Comparison of ENCODE assay signal across 22 mouse cellular contexts in genomic region chr10:7265412-7265811, GRCm38 (mm10). TPM values are rescaled to one million over a fixed set of nuclear protein-coding genes. Genes with fewer than 3 reads are reported as not detected.
DNase-seq lines count a peak whose midpoint lies in the region; ATAC-seq lines count a peak whose summit lies in the region.
"Had no signal": no experiment of that assay in that cellular context is flagged by ENCODE, and none has a peak within 500 bp of the region (broad histone marks: within the 10 kb centered on the region; RNA-seq: fewer than 3 reads in every experiment).

No protein-coding gene starts in this region.

- H3K4me2 ChIP-seq in forebrain, embryonic 14.5 days (ENCODE audit: low read length), result no peak overlapping the region
- no peak overlapping the region for H3K4me2 ChIP-seq in forebrain, embryonic 13.5 days
- no peak overlapping the region for H3K4me2 ChIP-seq in midbrain, embryonic 16.5 days (ENCODE audit: low read length)
- H3K4me2 ChIP-seq: embryonic facial prominence, embryonic 12.5 days; liver, embryonic 13.5 days; lung, embryonic 15.5 days had no signal

- H3K4me3 ChIP-seq in forebrain, embryonic 14.5 days (ENCODE audit: low read depth, low read length), result no peak overlapping the region
- H3K4me3 ChIP-seq in forebrain, embryonic 13.5 days, result no peak overlapping the region
- H3K4me3 ChIP-seq in midbrain, embryonic 16.5 days (ENCODE audit: low read depth, low read length), result no peak overlapping the region
- H3K4me3 ChIP-seq: embryonic facial prominence, embryonic 12.5 days; layer of hippocampus, adult 2 months; left cerebral cortex, adult 2 months; limb, embryonic 10.5 days; liver, embryonic 13.5 days; lung, embryonic 15.5 days had no signal

- no peak overlapping the region for H3K27ac ChIP-seq in forebrain, embryonic 14.5 days (ENCODE audit: low read depth, low read length)
- H3K27ac ChIP-seq in forebrain, embryonic 13.5 days, result no peak overlapping the region; the same call in 1 of the 2 replicates
- no peak overlapping the region for H3K27ac ChIP-seq in midbrain, embryonic 16.5 days (ENCODE audit: low read length)
- H3K27ac ChIP-seq: embryonic facial prominence, embryonic 12.5 days; layer of hippocampus, adult 2 months; left cerebral cortex, adult 2 months; limb, embryonic 10.5 days; liver, embryonic 13.5 days; lung, embryonic 15.5 days; macrophage had no signal

- H3K36me3 ChIP-seq in forebrain, embryonic 14.5 days (ENCODE audit: control insufficient read depth, insufficient read depth, low read length), result no peaks in the 10 kb centered on the region
- H3K36me3 ChIP-seq in forebrain, embryonic 13.5 days (ENCODE audit: poor library complexity, severe bottlenecking), result no peaks in the 10 kb centered on the region
- no peaks in the 10 kb centered on the region for H3K36me3 ChIP-seq in midbrain, embryonic 16.5 days (ENCODE audit: control insufficient read depth, insufficient read depth, low read length)
- H3K36me3 ChIP-seq: embryonic facial prominence, embryonic 12.5 days; limb, embryonic 10.5 days; liver, embryonic 13.5 days; lung, embryonic 15.5 days had no signal

- peak; percentile 33 for DNase-seq in forebrain, embryonic 14.5 days (ENCODE audit: low spot score)
- DNase-seq in kidney, postnatal 14 days, result peak; percentile 29
- DNase-seq in kidney, adult 9 months, result no peak
- DNase-seq in embryo, embryonic 11 days, result peak; percentile 21
- DNase-seq: adrenal gland, postnatal 36 days; cerebellum, postnatal 25 days; gastrocnemius, postnatal 10 days; heart, adult 18-20 months; heart, postnatal 36 days; liver, embryonic 13.5 days; retina, postnatal 1 day; thymus, adult 2 months had no signal

- peaks cover 2% of the 10 kb centered on the region; the same call in 1 of the 2 replicates for H3K4me1 ChIP-seq in forebrain, embryonic 14.5 days (ENCODE audit: control insufficient read depth, insufficient read depth, low read length)
- no peaks in the 10 kb centered on the region for H3K4me1 ChIP-seq in forebrain, embryonic 13.5 days
- H3K4me1 ChIP-seq in midbrain, embryonic 16.5 days (ENCODE audit: control insufficient read depth, insufficient read depth, low read length), result peaks cover 2% of the 10 kb centered on the region; the same call in 1 of the 2 replicates

- H3K27me3 ChIP-seq in forebrain, embryonic 14.5 days (replicated peaks; ENCODE audit: control insufficient read depth, insufficient read depth, low read length), result no peaks in the 10 kb centered on the region
- no peaks in the 10 kb centered on the region for H3K27me3 ChIP-seq in forebrain, embryonic 13.5 days
- H3K27me3 ChIP-seq in midbrain, embryonic 16.5 days (ENCODE audit: control insufficient read depth, insufficient read depth, low read depth, low read length), result no peaks in the 10 kb centered on the region
- H3K27me3 ChIP-seq: CH12.LX; embryonic facial prominence, embryonic 12.5 days; liver, embryonic 13.5 days; lung, embryonic 15.5 days had no signal

- 45% methylated on average over 9 of the region's 9 CpGs for WGBS in forebrain, embryonic 14.5 days
- WGBS in forebrain, embryonic 13.5 days, result 39% methylated on average over 9 of the region's 9 CpGs
- 23% methylated on average over 9 of the region's 9 CpGs for WGBS in midbrain, embryonic 16.5 days

- H3K9ac ChIP-seq in forebrain, embryonic 14.5 days (ENCODE audit: low read length), result no peak overlapping the region
- no peak overlapping the region for H3K9ac ChIP-seq in forebrain, embryonic 13.5 days
- no peak overlapping the region for H3K9ac ChIP-seq in midbrain, embryonic 16.5 days (ENCODE audit: low read depth, low read length)
- H3K9ac ChIP-seq: embryonic facial prominence, embryonic 12.5 days; liver, embryonic 13.5 days; lung, embryonic 15.5 days had no signal

- no peaks in the 10 kb centered on the region for H3K9me3 ChIP-seq in forebrain, embryonic 14.5 days (replicated peaks; ENCODE audit: control insufficient read depth, low read length)
- H3K9me3 ChIP-seq in forebrain, embryonic 13.5 days (replicated peaks), result no peaks in the 10 kb centered on the region
- 0 out of 2 replicates have a peak, but pooled peaks cover 2% of the 10 kb centered on the region for H3K9me3 ChIP-seq in midbrain, embryonic 16.5 days (replicated peaks; ENCODE audit: control insufficient read depth, low read length, poor library complexity, severe bottlenecking)
- H3K9me3 ChIP-seq: embryonic facial prominence, embryonic 12.5 days; limb, embryonic 10.5 days; liver, embryonic 13.5 days; lung, embryonic 15.5 days had no signal

- peak; percentile 13; the same call in 1 of the 2 replicates for ATAC-seq in forebrain, embryonic 14.5 days
- ATAC-seq in forebrain, embryonic 13.5 days, result no peak; the same call in 1 of the 2 replicates
- peak; percentile 61; the same call in 1 of the 2 replicates for ATAC-seq in midbrain, embryonic 16.5 days
- ATAC-seq in activated CD4-positive, CD25-positive, alpha-beta regulatory T cell, adult 4 months, result no peak

RNA-seq across cellular contexts. Expression of gene Cnksr3, which starts 53.4 kb away (rescaled TPM):
- polyA plus RNA-seq in forebrain, embryonic 14.5 days (2014; fragmentation: Nextera tagmentation; extraction: Ambion mirVana), result 2.4 and 3.2 TPM in 2 replicates
- 3.8 and 4.2 TPM in 2 replicates for polyA plus RNA-seq in forebrain, embryonic 13.5 days (2015; fragmentation: Nextera tagmentation; extraction: Ambion mirVana)
- polyA plus RNA-seq in midbrain, embryonic 16.5 days (2015; fragmentation: Nextera tagmentation; extraction: Ambion mirVana), result 1.4 and 2.1 TPM in 2 replicates
- polyA plus RNA-seq in activated CD4-positive, CD25-positive, alpha-beta regulatory T cell, adult 4 months (2017; shearing (Covaris generic)), result 1 to 10 TPM; 3.2 to 3.6 TPM

Comparison
In these comparisons a context has a peak if more than half of its experiments do, and no peak if none do; other contexts are left out.
1. ATAC-seq: peak in forebrain, embryonic 14.5 days (single experiment) and midbrain, embryonic 16.5 days (single experiment); none in forebrain, embryonic 13.5 days (single experiment) and activated CD4-positive, CD25-positive, alpha-beta regulatory T cell, adult 4 months (single experiment).